Comparison of ENCODE assay signal across 9 mouse cellular contexts in the genomic region with DNA sequence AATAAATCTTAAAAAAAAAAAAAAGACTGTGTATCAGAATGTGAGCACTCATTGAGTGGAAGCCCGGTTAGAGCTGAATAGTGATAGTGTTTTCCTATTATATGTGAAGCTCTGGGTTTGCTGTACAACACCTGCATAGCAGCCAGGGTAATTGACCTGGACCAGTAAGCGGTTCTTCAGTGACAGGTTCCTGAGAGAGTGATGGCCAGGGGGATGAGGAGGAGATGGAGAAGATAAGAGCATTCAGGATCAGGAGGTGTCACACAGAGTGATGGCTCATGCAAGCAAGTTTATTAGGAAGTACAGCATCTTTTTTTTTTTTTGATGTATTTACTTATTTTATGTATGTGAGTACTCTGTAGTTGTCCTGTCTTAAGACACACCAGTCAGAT. TPM values are rescaled to one million over a fixed set of nuclear protein-coding genes. Genes with fewer than 3 reads are reported as not detected.
DNase-seq lines count a peak whose midpoint lies in the region; ATAC-seq and TF ChIP-seq lines count a peak whose summit lies in the region.
"Had no signal": no experiment of that assay in that cellular context is flagged by ENCODE, and none has a peak within 500 bp of the region (broad histone marks: within the 10 kb centered on the region; RNA-seq: fewer than 3 reads in every experiment).

No protein-coding gene starts in this region.

- WGBS in kidney, embryonic 16.5 days, result 71% methylated on average over 2 of the region's 2 CpGs
- 77% methylated on average over 2 of the region's 2 CpGs for WGBS in embryonic facial prominence, embryonic 10.5 days
- 66% methylated on average over 2 of the region's 2 CpGs for WGBS in intestine, embryonic 14.5 days
- WGBS in midbrain, postnatal 0 days, result 83% methylated on average over 2 of the region's 2 CpGs

- H3K27me3 ChIP-seq in kidney, embryonic 16.5 days (ENCODE audit: insufficient read depth, low read length), result no peaks in the 10 kb centered on the region; the same call in 1 of the 2 replicates
- H3K27me3 ChIP-seq in embryonic facial prominence, embryonic 10.5 days (replicated peaks; ENCODE audit: low read depth, poor library complexity, severe bottlenecking), result peaks cover 27% of the 10 kb centered on the region
- peaks cover 15% of the 10 kb centered on the region for H3K27me3 ChIP-seq in intestine, embryonic 14.5 days (replicated peaks; ENCODE audit: control insufficient read depth, insufficient read depth, low read length)
- H3K27me3 ChIP-seq in midbrain, postnatal 0 days (ENCODE audit: insufficient read depth, low read length), result 0 out of 2 replicates have a peak, but pooled peaks cover 4% of the 10 kb centered on the region

- H3K9ac ChIP-seq in kidney, embryonic 16.5 days (replicated peaks; ENCODE audit: low read length), result peak overlapping the region; percentile 52; the same call in 1 of the 2 replicates
- H3K9ac ChIP-seq in intestine, embryonic 14.5 days (ENCODE audit: low read length), result peak overlapping the region; percentile 82; the same call in 1 of the 2 replicates
- no peak overlapping the region for H3K9ac ChIP-seq in midbrain, postnatal 0 days (replicated peaks; ENCODE audit: low read length, poor library complexity, severe bottlenecking)

- no peak overlapping the region for H3K27ac ChIP-seq in kidney, embryonic 16.5 days (ENCODE audit: low read length)
- H3K27ac ChIP-seq in embryonic facial prominence, embryonic 10.5 days (replicated peaks), result no peak overlapping the region
- H3K27ac ChIP-seq in intestine, embryonic 14.5 days (ENCODE audit: low read depth), result no peak overlapping the region
- no peak overlapping the region for H3K27ac ChIP-seq in midbrain, postnatal 0 days (ENCODE audit: low read depth, low read length)
- H3K27ac ChIP-seq: layer of hippocampus, adult 2 months had no signal

- DNase-seq in kidney, adult 8-10 months, result no peak
- no peak for DNase-seq in embryonic facial prominence, embryonic 10.5 days (ENCODE audit: low spot score)
- DNase-seq in intestine, embryonic 14.5 days (ENCODE audit: low spot score), result no peak
- no peak for DNase-seq in midbrain, postnatal 0 days (ENCODE audit: low spot score)
- no peak for DNase-seq in left cerebral cortex, adult 18-20 months (ENCODE audit: low spot score in 2 of 2)
- no peak for DNase-seq in left cerebral cortex, adult 11 months (ENCODE audit: low spot score)
- no peak for DNase-seq in ovary, adult 18-20 months (ENCODE audit: low spot score)

- no peak for ATAC-seq in kidney, embryonic 16.5 days (ENCODE audit: low FRiP score, low TSS enrichment)
- no peak for ATAC-seq in intestine, embryonic 14.5 days (replicated peaks; ENCODE audit: low FRiP score, low TSS enrichment, low read depth)
- ATAC-seq in midbrain, postnatal 0 days (ENCODE audit: low FRiP score), result no peak

- peaks cover 9% of the 10 kb centered on the region; the same call in 1 of the 2 replicates for H3K4me1 ChIP-seq in kidney, embryonic 16.5 days (ENCODE audit: insufficient read depth, low read length)
- peaks cover 22% of the 10 kb centered on the region for H3K4me1 ChIP-seq in embryonic facial prominence, embryonic 10.5 days
- H3K4me1 ChIP-seq in intestine, embryonic 14.5 days (replicated peaks; ENCODE audit: control insufficient read depth, insufficient read depth, low read length), result peaks cover 9% of the 10 kb centered on the region
- no peaks in the 10 kb centered on the region for H3K4me1 ChIP-seq in midbrain, postnatal 0 days (ENCODE audit: insufficient read depth, low read length)

- peak overlapping the region; percentile 97 for H3K4me2 ChIP-seq in kidney, embryonic 16.5 days (replicated peaks; ENCODE audit: low read depth, low read length)
- H3K4me2 ChIP-seq in intestine, embryonic 14.5 days (ENCODE audit: low read length), result peak overlapping the region; percentile 63
- H3K4me2 ChIP-seq in midbrain, postnatal 0 days (ENCODE audit: low read depth, low read length, poor library complexity, severe bottlenecking), result no peak overlapping the region

- peak overlapping the region; percentile 71 for H3K4me3 ChIP-seq in kidney, embryonic 16.5 days (ENCODE audit: low read length)
- peak overlapping the region; percentile 80 for H3K4me3 ChIP-seq in embryonic facial prominence, embryonic 10.5 days
- H3K4me3 ChIP-seq in intestine, embryonic 14.5 days (ENCODE audit: low read depth, low read length), result peak overlapping the region; percentile 84; the same call in 1 of the 2 replicates
- peak overlapping the region; percentile 65; the same call in 1 of the 2 replicates for H3K4me3 ChIP-seq in midbrain, postnatal 0 days (ENCODE audit: low read depth, low read length)

- no peak for TF ChIP-seq CTCF in midbrain, postnatal 0 days (IDR thresholded peaks at IDR 0.05)

- H3K9me3 ChIP-seq in kidney, embryonic 16.5 days (ENCODE audit: low read length), result no peaks in the 10 kb centered on the region
- no peaks in the 10 kb centered on the region for H3K9me3 ChIP-seq in embryonic facial prominence, embryonic 10.5 days
- no peaks in the 10 kb centered on the region for H3K9me3 ChIP-seq in intestine, embryonic 14.5 days (ENCODE audit: control insufficient read depth, low read length)
- H3K9me3 ChIP-seq in midbrain, postnatal 0 days (ENCODE audit: low read length), result no peaks in the 10 kb centered on the region

- peaks cover 22% of the 10 kb centered on the region for H3K36me3 ChIP-seq in kidney, embryonic 16.5 days (ENCODE audit: insufficient read depth, low read length)
- H3K36me3 ChIP-seq in embryonic facial prominence, embryonic 10.5 days (replicated peaks), result peaks cover 38% of the 10 kb centered on the region
- peaks cover 25% of the 10 kb centered on the region for H3K36me3 ChIP-seq in intestine, embryonic 14.5 days (ENCODE audit: control insufficient read depth, insufficient read depth, low read length)
- H3K36me3 ChIP-seq in midbrain, postnatal 0 days (ENCODE audit: insufficient read depth, low read length), result no peaks in the 10 kb centered on the region

RNA-seq across cellular contexts. Expression of gene Pole, which starts 1.0 kb away (rescaled TPM):
- 30.3 and 32.1 TPM in 2 replicates for polyA plus RNA-seq in kidney, embryonic 16.5 days (2015; fragmentation: Nextera tagmentation; extraction: Ambion mirVana)
- 47.5 and 54.1 TPM in 2 replicates for polyA plus RNA-seq in embryonic facial prominence, embryonic 10.5 days (2016; fragmentation: Nextera tagmentation; extraction: Ambion mirVana)
- polyA plus RNA-seq in intestine, embryonic 14.5 days (2014; fragmentation: Nextera tagmentation; extraction: Ambion mirVana), result 33.3 and 36.0 TPM in 2 replicates
- 7.9 and 10.2 TPM in 2 replicates for total RNA-seq in midbrain, postnatal 0 days (2014; rRNA removed)
- 2.2 and 3.1 TPM in 2 replicates for polyA plus RNA-seq in midbrain, postnatal 0 days (2015; fragmentation: Nextera tagmentation; extraction: Ambion mirVana)
- 1 to 10 TPM in 1 of 2 experiments, under 1 TPM in 1; 0.73 to 1.0 TPM for total RNA-seq in left cerebral cortex, adult 18-20 months (2021)

RNA-seq across cellular contexts. Expression of gene Pxmp2, which starts 1.1 kb away (rescaled TPM):
- polyA plus RNA-seq in kidney, embryonic 16.5 days (2015; fragmentation: Nextera tagmentation; extraction: Ambion mirVana), result 25.1 and 27.3 TPM in 2 replicates
- polyA plus RNA-seq in embryonic facial prominence, embryonic 10.5 days (2016; fragmentation: Nextera tagmentation; extraction: Ambion mirVana), result 10.6 and 12.4 TPM in 2 replicates
- 7.2 and 9.0 TPM in 2 replicates for polyA plus RNA-seq in intestine, embryonic 14.5 days (2014; fragmentation: Nextera tagmentation; extraction: Ambion mirVana)
- 7.8 and 9.1 TPM in 2 replicates for total RNA-seq in midbrain, postnatal 0 days (2014; rRNA removed)
- polyA plus RNA-seq in midbrain, postnatal 0 days (2015; fragmentation: Nextera tagmentation; extraction: Ambion mirVana), result 16.3 and 16.7 TPM in 2 replicates
- total RNA-seq in left cerebral cortex, adult 18-20 months (2021), result 1 to 10 TPM; 7.9 to 9.5 TPM

RNA-seq across cellular contexts. Expression of gene Pgam5, which starts 17.4 kb away (rescaled TPM):
- polyA plus RNA-seq in kidney, embryonic 16.5 days (2015; fragmentation: Nextera tagmentation; extraction: Ambion mirVana), result 68.5 and 74.5 TPM in 2 replicates
- polyA plus RNA-seq in embryonic facial prominence, embryonic 10.5 days (2016; fragmentation: Nextera tagmentation; extraction: Ambion mirVana), result 95.3 and 96.3 TPM in 2 replicates
- 71.6 and 76.9 TPM in 2 replicates for polyA plus RNA-seq in intestine, embryonic 14.5 days (2014; fragmentation: Nextera tagmentation; extraction: Ambion mirVana)
- total RNA-seq in midbrain, postnatal 0 days (2014; rRNA removed), result 156 and 164 TPM in 2 replicates
- 117 and 119 TPM in 2 replicates for polyA plus RNA-seq in midbrain, postnatal 0 days (2015; fragmentation: Nextera tagmentation; extraction: Ambion mirVana)
- total RNA-seq in left cerebral cortex, adult 18-20 months (2021), result 10 to 100 TPM; 55.1 to 59.2 TPM

RNA-seq across cellular contexts. Expression of gene P2rx2, which starts 55.9 kb away (rescaled TPM):
- polyA plus RNA-seq in kidney, embryonic 16.5 days (2015; fragmentation: Nextera tagmentation; extraction: Ambion mirVana), result 1.1 and 1.2 TPM in 2 replicates
- polyA plus RNA-seq in embryonic facial prominence, embryonic 10.5 days (2016; fragmentation: Nextera tagmentation; extraction: Ambion mirVana), result 0.87 and 0.95 TPM in 2 replicates
- 0.77 and 1.1 TPM in 2 replicates for polyA plus RNA-seq in intestine, embryonic 14.5 days (2014; fragmentation: Nextera tagmentation; extraction: Ambion mirVana)
- total RNA-seq in midbrain, postnatal 0 days (2014; rRNA removed), result 10.6 and 11.9 TPM in 2 replicates
- polyA plus RNA-seq in midbrain, postnatal 0 days (2015; fragmentation: Nextera tagmentation; extraction: Ambion mirVana), result 10.7 and 13.4 TPM in 2 replicates
- under 1 TPM in 1 of 2 experiments, not detected in 1; 0.23 TPM for total RNA-seq in left cerebral cortex, adult 18-20 months (2021)
- total RNA-seq: layer of hippocampus, adult 2 months had no signal

RNA-seq across cellular contexts. Expression of gene Ankle2, which starts 56.3 kb away (rescaled TPM):
- 24.3 and 25.5 TPM in 2 replicates for polyA plus RNA-seq in kidney, embryonic 16.5 days (2015; fragmentation: Nextera tagmentation; extraction: Ambion mirVana)
- 32.7 and 34.7 TPM in 2 replicates for polyA plus RNA-seq in embryonic facial prominence, embryonic 10.5 days (2016; fragmentation: Nextera tagmentation; extraction: Ambion mirVana)
- polyA plus RNA-seq in intestine, embryonic 14.5 days (2014; fragmentation: Nextera tagmentation; extraction: Ambion mirVana), result 30.6 and 32.6 TPM in 2 replicates
- total RNA-seq in midbrain, postnatal 0 days (2014; rRNA removed), result 27.9 and 30.7 TPM in 2 replicates
- 15.4 and 17.1 TPM in 2 replicates for polyA plus RNA-seq in midbrain, postnatal 0 days (2015; fragmentation: Nextera tagmentation; extraction: Ambion mirVana)
- total RNA-seq in left cerebral cortex, adult 18-20 months (2021), result 10 to 100 TPM; 41.8 to 45.2 TPM
